Mouse (Mus musculus) brain, embryonic 14.5 days (tissue): ENCODE data around the gene Lrrc56. TPM values are rescaled to one million over a fixed set of nuclear protein-coding genes. Genes with fewer than 3 reads are reported as not detected.

Source experiments
- DNase-seq: peaks from one replicate; pipeline ENCODE4 v3.0.0-alpha.2; 2011; ENCODE audit warnings: low read depth
- CTCF ChIP-seq: fragments of 200-500 bp; IDR thresholded peaks from 2 replicates; pipeline ENCODE4 v1.5.1; 2012; ENCODE audit warnings: inconsistent platforms, mild to moderate bottlenecking, moderate library complexity, borderline replicate concordance; ENCODE audit not compliant: insufficient read depth, insufficient read length; ENCODE audit errors: extremely low read depth
- POLR2A ChIP-seq: fragments of 200-500 bp; IDR thresholded peaks from 2 replicates; pipeline ENCODE4 v1.6.1; 2012; ENCODE audit warnings: mild to moderate bottlenecking, inconsistent platforms, borderline replicate concordance; ENCODE audit not compliant: poor library complexity, insufficient read depth, insufficient read length, severe bottlenecking; ENCODE audit errors: extremely low read depth
- polyA plus RNA-seq: library from polyadenylated mRNA; depleted of rRNA; stranded (reverse); fragments of >200 nt; gene quantifications from 2 replicates; pipeline ENCODE4 v1.2.3, GENCODE M21; 2012

Lrrc56 gene
- polyA plus RNA-seq, 1 experiment, result 19.8 TPM

DNA sequence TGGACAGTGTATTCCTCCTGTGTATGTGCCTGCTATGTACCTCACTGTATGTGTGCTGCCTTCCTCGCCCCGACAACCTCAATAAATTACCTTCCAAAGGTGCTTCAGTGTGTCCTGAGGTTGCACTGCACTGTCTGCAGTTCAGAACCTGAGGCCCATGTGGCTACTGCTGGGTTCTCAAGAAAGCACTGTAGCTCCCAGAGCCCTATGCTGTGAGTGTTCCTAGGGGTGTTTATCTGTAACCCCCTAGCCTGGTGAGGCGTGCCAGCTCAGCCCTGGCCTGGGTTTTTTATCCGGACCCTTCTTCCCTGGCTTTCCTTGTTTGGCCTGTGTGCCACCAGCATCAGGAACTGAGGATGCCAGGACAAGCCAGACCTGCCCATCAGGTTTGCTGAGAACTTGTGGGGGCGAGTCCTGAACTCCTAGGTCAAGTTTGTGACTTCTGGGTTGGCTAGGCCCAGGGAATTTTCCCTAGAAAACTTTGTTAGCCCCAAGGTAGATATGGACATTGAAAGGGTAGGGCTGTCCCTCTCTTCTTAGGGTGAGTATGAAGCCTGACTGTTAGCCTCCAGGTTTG, 24.7 kb downstream of the Lrrc56 start:
- TF ChIP-seq CTCF (no peak), POLR2A (no peak)
- no peak for DNase-seq

DNA sequence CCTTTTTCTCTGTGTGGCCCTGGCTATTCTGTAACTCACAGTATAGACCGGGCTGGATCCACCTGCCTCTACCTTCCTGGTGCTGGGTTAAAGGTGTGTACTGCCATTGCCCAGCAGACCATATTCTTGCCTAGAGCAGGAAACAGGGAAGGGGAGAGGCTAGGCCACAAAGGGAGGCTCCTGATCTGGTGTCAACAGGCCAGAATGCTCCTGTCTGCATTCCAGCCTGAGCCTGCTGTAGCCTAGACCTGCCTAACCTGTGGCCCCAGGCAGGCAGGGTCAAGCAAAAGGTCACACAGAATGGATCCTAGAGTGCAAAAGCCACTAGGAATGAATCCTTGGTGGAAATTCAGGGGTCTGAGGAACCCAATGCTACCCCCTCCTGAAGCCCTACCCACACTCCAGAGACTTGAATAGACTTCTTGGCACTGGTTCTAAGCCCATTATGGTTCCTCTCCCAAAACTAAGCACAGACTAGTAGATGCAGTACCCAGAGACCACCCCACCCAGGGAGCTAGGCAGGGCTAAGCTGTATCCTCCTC, 25.7 kb downstream of the Lrrc56 start:
- TF ChIP-seq CTCF, result no peak
- TF ChIP-seq POLR2A, result no peak
- no peak for DNase-seq

DNA sequence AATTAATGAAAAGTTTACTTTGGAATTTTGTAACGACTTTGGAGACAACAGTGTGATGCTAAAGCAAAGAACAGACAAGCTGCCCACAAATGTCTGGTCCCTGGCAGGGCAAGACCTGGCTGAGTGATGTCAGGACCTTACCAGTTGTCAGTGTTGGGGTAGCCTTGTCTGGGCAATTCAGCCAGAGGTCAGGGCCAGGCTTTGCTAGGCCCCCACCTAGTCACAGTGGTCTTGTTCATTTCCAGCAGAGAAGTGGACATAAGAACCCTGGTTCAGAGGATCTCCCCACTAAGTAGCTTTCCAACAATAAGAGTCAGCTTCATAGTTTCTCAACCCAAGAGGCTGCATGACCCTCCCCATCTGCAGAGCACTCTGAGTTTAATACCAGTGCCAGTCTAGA, 26.4 kb downstream of the Lrrc56 start:
- TF ChIP-seq CTCF (no peak), POLR2A (no peak)

DNA sequence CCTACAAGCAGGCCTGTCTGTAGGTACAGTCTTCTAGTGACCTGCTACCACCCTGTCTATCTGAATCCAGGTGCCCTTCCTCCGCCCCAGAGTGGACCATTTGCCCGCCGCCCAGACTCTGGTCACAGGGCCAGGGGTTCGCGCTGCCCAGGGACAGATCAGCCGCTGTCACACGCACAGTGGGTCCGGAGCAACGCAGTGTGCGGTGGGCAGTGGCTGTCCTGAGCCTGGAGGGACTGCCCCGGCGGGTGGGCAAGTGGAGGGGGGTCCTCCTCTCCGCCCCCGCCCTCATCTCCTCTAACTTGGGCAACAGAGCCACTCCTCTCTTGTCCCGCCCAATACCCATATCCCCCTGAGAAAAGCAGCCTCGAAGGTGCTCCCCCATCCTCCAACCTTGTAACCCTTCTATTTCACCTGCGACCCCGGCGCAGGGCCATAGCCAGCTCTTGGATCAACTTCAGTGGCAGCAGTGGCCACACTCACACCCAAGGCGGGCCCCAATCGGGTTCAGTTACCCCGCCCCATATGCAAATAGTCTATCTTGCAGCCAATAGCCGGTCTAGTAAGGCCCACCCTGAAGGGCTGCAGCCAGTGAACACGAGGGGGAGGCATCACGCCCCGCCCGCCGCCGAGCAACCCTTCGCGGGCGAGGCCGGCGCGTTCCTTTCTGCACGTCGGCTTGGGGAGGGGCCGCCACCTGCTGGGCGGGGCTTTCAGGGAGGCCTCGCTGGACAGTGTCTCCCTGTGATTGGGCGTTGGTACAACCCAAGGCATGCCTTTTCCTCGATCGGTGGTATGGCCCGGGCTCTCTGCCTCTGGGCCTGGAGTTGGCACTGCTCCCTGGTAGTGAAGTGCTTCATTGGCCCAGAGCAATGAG, 27.5 kb downstream of the Lrrc56 start:
- peak; percentile 99 for DNase-seq
- peak; percentile 20; the same call in 1 of the 2 replicates for TF ChIP-seq POLR2A
- no peak for TF ChIP-seq CTCF

More for the DNA sequence above, 26.4 kb downstream of the Lrrc56 start:
- DNase-seq, result no peak

GRCm38 (mm10) chr7:141222126-141222467, 28.1 kb downstream of the Lrrc56 start:
- TF ChIP-seq CTCF, result no peak
- TF ChIP-seq POLR2A, result no peak

DNA sequence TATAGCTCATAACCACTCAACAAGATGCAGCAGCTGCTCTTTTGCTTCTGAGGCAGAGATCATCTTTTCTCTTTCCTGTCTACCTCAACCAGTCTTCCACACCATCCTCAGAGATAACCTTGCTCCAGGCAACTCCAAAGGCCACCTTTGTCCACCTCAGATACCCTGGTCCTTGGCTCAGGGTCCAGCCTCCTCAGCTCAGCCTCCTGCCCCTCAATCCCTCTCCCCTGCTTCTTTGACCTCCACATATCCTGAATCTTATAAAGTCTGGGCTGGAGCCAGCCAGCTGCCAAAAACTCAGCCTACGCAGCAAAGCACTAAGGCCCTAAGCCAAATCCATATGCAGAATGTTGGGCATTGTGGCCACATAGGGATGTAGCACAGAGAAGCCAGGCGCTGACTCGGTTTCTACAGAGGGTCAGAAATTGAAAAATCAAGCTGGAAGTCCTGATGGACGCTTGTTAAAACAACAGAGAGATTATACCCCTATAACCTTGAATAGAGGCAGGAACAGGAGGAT, 28.8 kb downstream of the Lrrc56 start:
- no peak for DNase-seq
- TF ChIP-seq CTCF (no peak), POLR2A (no peak)

More at GRCm38 (mm10) chr7:141222126-141222467, 28.1 kb downstream of the Lrrc56 start:
- no peak for DNase-seq

DNA sequence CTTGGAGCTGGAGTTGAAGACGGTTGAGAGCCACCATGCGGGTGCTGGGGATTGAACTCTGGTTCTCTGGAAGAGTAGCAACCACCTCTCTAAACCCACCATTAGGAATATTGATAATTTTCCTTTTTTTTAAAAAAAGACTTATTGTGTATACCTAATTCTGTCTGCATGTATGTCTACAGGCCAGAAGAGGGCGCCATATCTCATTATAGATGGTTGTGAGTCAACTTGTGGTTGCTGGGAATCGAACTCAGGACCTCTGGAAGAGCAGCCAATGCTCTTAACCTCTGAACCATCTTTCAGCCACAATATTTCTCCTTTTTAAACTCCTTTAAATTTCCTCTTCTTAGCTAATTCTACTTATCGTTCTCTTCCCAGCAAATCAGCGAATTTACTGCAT, 32.6 kb downstream of the Lrrc56 start:
- DNase-seq, result no peak
- TF ChIP-seq POLR2A, result no peak
- TF ChIP-seq CTCF, result no peak

DNA sequence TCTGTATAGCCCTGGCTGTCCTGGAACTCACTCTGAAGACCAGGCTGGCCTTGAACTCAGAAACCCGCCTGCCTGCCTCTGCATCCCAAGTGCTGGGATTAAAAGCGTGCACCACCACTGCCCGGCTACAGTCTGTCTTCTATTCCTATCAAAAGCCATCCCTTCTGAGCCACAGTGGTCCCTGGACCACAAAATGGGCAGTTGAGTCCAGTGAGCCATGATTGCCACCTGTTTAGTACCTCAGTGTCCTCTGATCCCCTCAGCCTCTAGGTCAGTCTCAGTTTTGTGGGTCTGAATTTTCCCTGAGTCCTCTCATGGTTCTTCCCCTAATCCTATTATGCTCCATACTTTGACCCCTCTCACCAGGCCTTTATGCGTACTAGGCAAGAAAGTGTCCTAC, 33.8 kb downstream of the Lrrc56 start:
- TF ChIP-seq POLR2A, result no peak
- no peak for TF ChIP-seq CTCF
- DNase-seq, result no peak

DNA sequence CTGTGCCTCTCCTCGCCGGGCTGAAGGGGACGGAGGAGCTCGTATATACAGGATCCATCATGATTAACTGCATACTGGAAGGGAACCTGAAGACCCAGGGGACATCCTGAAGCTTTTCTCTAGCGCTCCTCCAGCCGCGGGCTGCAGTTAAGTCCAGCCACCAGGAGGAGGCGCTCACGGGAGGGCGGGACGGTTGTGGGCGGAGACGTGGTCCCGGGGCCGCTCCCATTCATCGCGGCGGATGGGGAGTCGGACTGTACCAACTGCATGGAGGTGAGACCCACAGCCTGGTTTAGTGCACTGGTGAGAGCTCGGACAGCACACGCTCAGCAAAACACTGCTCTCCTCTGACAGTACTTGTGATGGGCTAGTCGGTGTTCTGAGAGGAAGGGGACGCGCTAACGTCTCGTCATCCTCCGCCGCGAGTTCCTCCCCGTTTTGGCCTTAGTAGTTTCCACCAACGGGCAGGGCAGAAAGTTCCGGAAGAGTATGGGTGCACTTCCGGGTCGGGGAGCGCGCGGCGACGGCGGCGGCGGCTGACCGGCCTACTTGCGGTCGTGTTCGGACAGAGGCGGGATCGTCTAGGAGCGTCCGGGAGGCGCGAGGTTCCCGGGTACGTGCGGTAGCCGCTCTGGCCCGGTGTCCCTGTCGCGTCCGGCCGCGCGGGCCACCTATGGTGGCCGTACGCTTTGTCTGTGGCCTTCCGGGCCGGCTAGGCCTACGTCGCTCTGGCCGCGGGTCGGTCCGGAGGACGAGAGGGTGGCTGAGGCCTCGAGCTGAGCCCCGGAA, 34.5 kb downstream of the Lrrc56 start, which contains the start of gene Phrf1:
Gene Phrf1, plus strand, starts transcription at position 506 of the 789 bp plus-strand sequence.
- peak; percentile 96 for DNase-seq
- peak; percentile 97 for TF ChIP-seq CTCF
- TF ChIP-seq POLR2A, result peak; percentile 81

GRCm38 (mm10) chr7:141229702-141230101, 35.7 kb downstream of the Lrrc56 start:
- TF ChIP-seq CTCF, result no peak
- TF ChIP-seq POLR2A, result no peak
- DNase-seq, result no peak

- DNase-seq, result no peak
- TF ChIP-seq POLR2A (no peak), CTCF (no peak)
These were observed 36.6 kb downstream of the Lrrc56 start for GRCm38 (mm10) chr7:141230570-141230969.

DNA sequence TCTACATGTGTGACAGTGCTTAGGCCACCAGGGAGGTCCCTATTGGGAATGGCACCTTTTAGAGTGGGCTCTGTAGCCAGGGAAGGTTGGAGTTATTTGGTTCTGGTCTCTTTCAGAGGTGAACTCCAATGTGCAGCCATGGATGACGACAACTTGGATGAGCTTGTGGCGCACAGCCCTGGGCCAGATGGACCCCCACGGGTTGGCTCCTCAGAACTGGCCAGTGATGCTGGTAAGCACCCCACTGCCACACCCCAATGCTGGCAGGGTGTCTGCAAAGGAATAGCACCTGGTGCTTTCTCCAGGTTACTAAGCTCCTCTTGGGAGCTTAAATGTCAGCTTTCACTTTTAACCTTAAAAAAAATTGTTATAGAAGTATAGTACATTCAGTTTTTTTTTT, 37.2 kb downstream of the Lrrc56 start:
- no peak for TF ChIP-seq POLR2A
- TF ChIP-seq CTCF, result no peak

More for the DNA sequence above, 37.2 kb downstream of the Lrrc56 start:
- DNase-seq, result no peak
